Mouse (Mus musculus) small intestine, adult 2 months (tissue): ENCODE data around the gene C1qb. TPM values are rescaled to one million over a fixed set of nuclear protein-coding genes. Genes with fewer than 3 reads are reported as not detected.
A peak's percentile ranks its signal among the peaks of the same experiment; 100 is the strongest.

Experiments used
- H3K27ac ChIP-seq: fragments of 200-500 bp; 2 replicates; pipeline ENCODE4 v1.5.1; 2012; ENCODE audit warnings: low read depth, low read length, control low read depth, inconsistent platforms; ENCODE audit not compliant: insufficient read depth
- H3K27me3 ChIP-seq: fragments of 200-500 bp; 2 replicates; pipeline ENCODE4 v1.6.1; 2012; ENCODE audit warnings: mild to moderate bottlenecking, moderate library complexity, low read length, inconsistent platforms; ENCODE audit not compliant: control insufficient read depth, insufficient read depth
- H3K36me3 ChIP-seq: fragments of 200-500 bp; 2 replicates; pipeline ENCODE4 v1.6.1; 2012; ENCODE audit warnings: mild to moderate bottlenecking, low read length, control low read depth, inconsistent platforms; ENCODE audit not compliant: control insufficient read depth, insufficient read depth
- H3K4me1 ChIP-seq: fragments of 200-500 bp; 2 replicates; pipeline ENCODE4 v1.6.1; 2012; ENCODE audit warnings: low read length, inconsistent platforms, mixed read lengths; ENCODE audit not compliant: control insufficient read depth, insufficient read depth, insufficient read length
- H3K4me3 ChIP-seq: fragments of 200-500 bp; 2 replicates; pipeline ENCODE4 v1.5.1; 2012; ENCODE audit warnings: low read depth, mild to moderate bottlenecking, control low read depth, inconsistent platforms, low read length, moderate library complexity
- CTCF ChIP-seq: fragments of 200-500 bp; IDR thresholded peaks from 2 replicates; pipeline ENCODE4 v1.5.1; 2012; ENCODE audit warnings: low read depth, mild to moderate bottlenecking, control low read depth, inconsistent platforms, low read length, moderate library complexity, mixed read lengths; ENCODE audit not compliant: insufficient replicate concordance, insufficient read length; ENCODE audit errors: extremely low read depth
- POLR2A ChIP-seq: fragments of 200-500 bp; IDR thresholded peaks from 2 replicates; pipeline ENCODE4 v1.6.1; 2012; ENCODE audit warnings: low read depth, mild to moderate bottlenecking, control low read depth, inconsistent platforms, low read length, moderate library complexity
- WGBS: fragments of 180-500 bp; shearing (Covaris S2); methylation state at CpG from one replicate; pipeline ENCODE4 v1.1.7; 2018; 5-methylcytosine and 5-hydroxymethylcytosine counted together
- polyA plus RNA-seq: library from polyadenylated mRNA; depleted of rRNA; stranded (reverse); fragments of >200 nt; gene quantifications from 2 replicates; pipeline ENCODE4 v1.2.3, GENCODE M21; 2012

Gene C1qb
- polyA plus RNA-seq, 1 experiment = 71.3 TPM

DNA sequence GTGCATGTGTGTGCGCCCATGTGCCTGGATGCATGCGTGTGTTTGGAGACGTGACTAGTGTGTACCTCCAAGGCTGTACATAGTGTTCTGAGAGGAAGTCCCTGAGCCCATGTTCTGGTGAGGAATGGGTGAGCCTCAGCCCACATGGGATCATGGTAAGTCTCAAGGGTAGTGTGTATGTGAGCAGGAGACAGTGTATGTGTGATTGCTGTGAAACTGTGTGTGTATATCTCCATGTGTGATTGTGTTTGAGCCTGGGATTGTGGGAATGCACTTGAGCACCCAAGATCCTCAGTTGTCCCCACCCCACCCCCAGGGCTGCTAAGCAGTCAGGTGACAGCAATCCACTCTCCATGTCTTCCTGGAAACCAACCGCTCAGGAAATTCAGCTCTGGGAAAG is 8.8 kb upstream of the C1qb start:
- Histone ChIP-seq H3K4me3 (no peak overlapping the region), H3K4me1 (no peaks in the 10 kb centered on the region), H3K27ac (no peak overlapping the region), H3K36me3 (no peaks in the 10 kb centered on the region), H3K27me3 (no peaks in the 10 kb centered on the region)
- WGBS = 65% methylated on average over 4 of the region's 4 CpGs
- TF ChIP-seq CTCF (no peak), POLR2A (no peak)

DNA sequence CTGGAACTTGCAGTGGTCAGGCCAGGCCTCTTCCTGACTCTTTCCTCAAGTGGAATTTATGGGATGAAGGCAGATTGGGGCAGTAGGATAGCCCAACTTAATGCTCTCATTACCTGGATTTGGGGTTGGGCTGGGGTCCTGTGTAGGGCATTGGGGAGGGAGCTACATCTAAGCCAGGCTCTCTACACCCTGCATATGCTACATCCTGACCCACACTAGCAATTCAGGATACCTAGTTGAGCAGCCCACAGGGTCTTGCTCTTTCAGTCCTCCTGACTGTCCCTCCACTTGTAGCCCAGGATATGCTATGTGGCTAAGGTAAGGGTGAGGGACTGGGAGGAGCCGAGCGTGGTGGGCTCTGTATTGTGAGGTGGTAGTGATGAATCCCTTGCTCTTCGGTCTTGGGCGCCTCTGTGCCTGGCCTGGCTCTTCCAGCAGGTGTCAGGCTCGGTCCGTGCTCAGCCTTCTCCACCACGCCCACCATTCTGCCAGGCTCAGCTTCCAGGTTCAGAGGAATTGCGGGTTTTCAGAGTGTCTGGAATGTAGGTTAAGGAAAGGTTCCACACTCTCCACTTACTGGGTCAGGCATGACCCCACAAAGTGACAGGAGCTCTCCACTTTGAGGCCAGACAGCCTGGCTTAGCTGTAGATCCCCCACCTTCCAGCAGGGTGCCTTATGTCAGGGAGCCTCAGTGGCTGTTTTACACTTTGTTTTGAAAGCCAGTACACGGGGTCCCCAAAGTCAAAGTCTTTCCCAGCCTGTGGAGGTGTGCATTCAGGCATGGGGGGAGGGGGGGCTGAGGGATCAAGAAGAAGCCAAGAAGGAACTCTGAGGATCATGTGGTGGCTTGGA is 7.9 kb upstream of the C1qb start:
- Histone ChIP-seq H3K27ac (no peak overlapping the region), H3K4me1 (no peaks in the 10 kb centered on the region), H3K36me3 (no peaks in the 10 kb centered on the region), H3K4me3 (no peak overlapping the region), H3K27me3 (no peaks in the 10 kb centered on the region)
- TF ChIP-seq CTCF = peak; percentile 53; the same call in 1 of the 2 replicates
- no peak for TF ChIP-seq POLR2A
- WGBS = 6% methylated on average over 9 of the region's 9 CpGs

- Histone ChIP-seq H3K4me3 (peak within 1 kb of the TSS; percentile 39), H3K36me3 (no peaks in the 10 kb centered on the region), H3K27me3 (no peaks in the 10 kb centered on the region)
Measured at GRCm38 (mm10) chr4:136892811-136893210, 6.8 kb upstream of the C1qb start, which contains the start of gene C1qc. Gene C1qc, minus strand, starts transcription at chr4:136893065.

DNA sequence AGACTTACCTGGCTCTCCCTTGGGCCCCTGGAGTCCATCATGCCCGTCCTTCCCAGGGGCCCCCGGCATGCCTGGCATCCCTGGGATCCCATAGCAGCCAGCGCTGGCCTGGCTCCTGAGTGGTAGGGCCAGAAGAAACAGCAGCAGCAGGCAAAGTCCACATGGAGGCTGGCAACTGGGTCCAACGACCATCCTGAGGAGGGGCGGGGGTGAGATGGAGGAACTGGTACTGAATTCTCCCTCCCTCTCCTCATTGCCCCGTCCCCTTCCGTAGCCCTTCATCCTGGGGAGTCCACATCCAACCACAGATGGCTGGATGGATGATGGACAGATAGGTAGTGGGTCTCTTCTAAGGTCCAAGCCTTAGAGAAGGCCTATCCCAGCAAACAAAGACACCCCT is 6.4 kb upstream of the C1qb start:
- no peak for TF ChIP-seq CTCF
- TF ChIP-seq POLR2A = no peak
- 30% methylated on average over 7 of the region's 7 CpGs for WGBS
- Histone ChIP-seq H3K27ac (peak overlapping the region; percentile 51; the same call in 1 of the 2 replicates), H3K4me1 (no peaks in the 10 kb centered on the region), H3K27me3 (no peaks in the 10 kb centered on the region), H3K36me3 (no peaks in the 10 kb centered on the region), H3K4me3 (peak overlapping the region; percentile 39)

More at GRCm38 (mm10) chr4:136892811-136893210, 6.8 kb upstream of the C1qb start, which contains the start of gene C1qc:
- Histone ChIP-seq H3K4me1 (no peaks in the 10 kb centered on the region), H3K27ac (peak within 1 kb of the TSS; percentile 51; the same call in 1 of the 2 replicates)
- TF ChIP-seq POLR2A = no peak
- no peak for TF ChIP-seq CTCF
- WGBS = 48% methylated on average over 5 of the region's 5 CpGs

GRCm38 (mm10) chr4:136891115-136891514 is 5.1 kb upstream of the C1qb start:
- peak overlapping the region; percentile 47 for H3K27ac ChIP-seq
- no peaks in the 10 kb centered on the region for H3K27me3 ChIP-seq
- TF ChIP-seq POLR2A = no peak
- TF ChIP-seq CTCF = no peak
- no peaks in the 10 kb centered on the region for H3K4me1 ChIP-seq
- no peaks in the 10 kb centered on the region for H3K36me3 ChIP-seq
- 79% methylated on average over 4 of the region's 4 CpGs for WGBS
- peak overlapping the region; percentile 39 for H3K4me3 ChIP-seq

- TF ChIP-seq CTCF = no peak
- no peak for TF ChIP-seq POLR2A
- H3K27me3 ChIP-seq = no peaks in the 10 kb centered on the region
- peak overlapping the region; percentile 23 for H3K4me3 ChIP-seq
- H3K27ac ChIP-seq = 0 out of 2 replicates have a peak overlapping the region, but pooled peaks have one; percentile 9
- no peaks in the 10 kb centered on the region for H3K36me3 ChIP-seq
- H3K4me1 ChIP-seq = no peaks in the 10 kb centered on the region
- 69% methylated on average over 15 of the region's 15 CpGs for WGBS
Measured at GRCm38 (mm10) chr4:136889981-136890380, 4.0 kb upstream of the C1qb start.

DNA sequence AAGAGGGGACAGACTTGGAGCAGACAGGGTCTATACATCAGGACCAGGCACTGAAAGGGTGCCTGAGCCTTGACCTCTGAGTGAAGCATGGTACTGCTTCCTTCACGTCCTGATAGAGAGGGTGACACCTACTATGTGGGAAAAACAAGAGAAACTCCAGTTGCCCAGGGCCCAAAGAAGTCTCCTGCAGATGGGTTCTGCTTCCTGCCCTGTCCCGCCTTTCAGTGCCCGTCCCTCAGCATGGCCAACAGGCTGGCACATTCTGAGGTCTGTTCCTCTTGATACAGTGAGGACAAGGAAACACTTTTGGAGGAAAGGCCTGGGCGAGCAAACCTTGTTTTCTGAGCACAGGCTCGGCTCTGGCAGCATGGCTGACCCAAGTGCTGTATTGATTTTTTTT is 1.7 kb upstream of the C1qb start:
- Histone ChIP-seq H3K27ac (0 out of 2 replicates have a peak overlapping the region, but pooled peaks have one; percentile 2), H3K36me3 (no peaks in the 10 kb centered on the region), H3K4me1 (no peaks in the 10 kb centered on the region), H3K27me3 (no peaks in the 10 kb centered on the region), H3K4me3 (no peak overlapping the region)
- 39% methylated on average over 5 of the region's 5 CpGs for WGBS
- TF ChIP-seq CTCF (no peak), POLR2A (no peak)

DNA sequence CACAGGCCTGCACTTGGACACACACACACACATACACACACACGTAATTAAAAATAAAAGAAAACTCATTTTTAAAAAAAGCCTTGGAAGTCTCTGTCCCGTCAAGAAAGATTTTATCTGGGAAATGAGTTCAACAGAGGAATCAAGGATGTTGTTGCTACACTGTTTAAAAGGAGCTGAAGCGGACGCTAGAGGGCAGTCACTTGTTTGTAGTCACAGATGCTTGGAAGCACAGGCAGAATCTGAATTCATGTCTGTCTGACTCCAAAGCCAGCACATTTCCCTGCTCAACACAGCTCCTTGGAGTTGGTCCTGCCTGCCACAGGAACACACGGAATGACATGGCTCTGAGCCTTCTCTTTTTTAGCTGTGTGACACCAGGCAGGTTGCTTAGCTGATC is 7.4 kb downstream of the C1qb start:
- Histone ChIP-seq H3K4me1 (no peaks in the 10 kb centered on the region), H3K27me3 (no peaks in the 10 kb centered on the region), H3K36me3 (no peaks in the 10 kb centered on the region), H3K27ac (no peak overlapping the region), H3K4me3 (no peak overlapping the region)
- 34% methylated on average over 5 of the region's 5 CpGs for WGBS
- TF ChIP-seq POLR2A = no peak
- TF ChIP-seq CTCF = no peak
